Mouse (Mus musculus) E14TG2a.4 (cell line): ENCODE data around the gene E030030I06Rik.
A peak's percentile ranks its signal among the peaks of the same experiment; 100 is the strongest.
"Not testable (repeated sequence)": the region's sequence is repeated elsewhere in the genome, so short reads cannot be mapped to it uniquely, and the experiment has no call there.

ENCODE experiments used
- H3K27me3 ChIP-seq: 2 replicates; pipeline ENCODE4 v1.6.1; 2014; ENCODE audit warnings: low read length, control low read depth; ENCODE audit not compliant: insufficient read depth
- H3K36me3 ChIP-seq: 2 replicates; pipeline ENCODE4 v1.6.1; 2014; ENCODE audit warnings: low read length, control low read depth; ENCODE audit not compliant: insufficient read depth
- H3K4me1 ChIP-seq: replicated peaks from 2 replicates; pipeline ENCODE4 v1.6.1; 2014; ENCODE audit warnings: low read depth, low read length, control low read depth
- H3K4me3 ChIP-seq: replicated peaks from 2 replicates; pipeline ENCODE4 v1.5.1; 2014; ENCODE audit warnings: mild to moderate bottlenecking, low read length
- H3K9me3 ChIP-seq: 2 replicates; pipeline ENCODE4 v1.6.1; 2014; ENCODE audit warnings: low read length, control low read depth
- CTCF ChIP-seq: conservative IDR thresholded peaks from 2 replicates; pipeline ENCODE4 v1.5.1; 2014; ENCODE audit warnings: low read length
- NANOG ChIP-seq: IDR thresholded peaks from 2 replicates; pipeline ENCODE4 v1.6.1; 2014; ENCODE audit warnings: borderline replicate concordance, low read length, mixed read lengths
- POU5F1 ChIP-seq: IDR thresholded peaks from 2 replicates; pipeline ENCODE4 v1.6.1; 2014; ENCODE audit warnings: low read length, borderline replicate concordance

The E030030I06Rik gene

GRCm38 (mm10) chr10:22163705-22164583, 14.9 kb upstream of the E030030I06Rik start:
- H3K4me3 ChIP-seq = 0 out of 2 replicates have a peak overlapping the region, but pooled peaks have one; percentile 37
- H3K4me1 ChIP-seq = peaks cover 20% of the 10 kb centered on the region
- peak; percentile 45; the same call in 1 of the 2 replicates for TF ChIP-seq CTCF
- not testable (repeated sequence) for H3K27me3 ChIP-seq
- H3K9me3 ChIP-seq = peaks cover 19% of the 10 kb centered on the region
- peaks cover 14% of the 10 kb centered on the region for H3K36me3 ChIP-seq

DNA sequence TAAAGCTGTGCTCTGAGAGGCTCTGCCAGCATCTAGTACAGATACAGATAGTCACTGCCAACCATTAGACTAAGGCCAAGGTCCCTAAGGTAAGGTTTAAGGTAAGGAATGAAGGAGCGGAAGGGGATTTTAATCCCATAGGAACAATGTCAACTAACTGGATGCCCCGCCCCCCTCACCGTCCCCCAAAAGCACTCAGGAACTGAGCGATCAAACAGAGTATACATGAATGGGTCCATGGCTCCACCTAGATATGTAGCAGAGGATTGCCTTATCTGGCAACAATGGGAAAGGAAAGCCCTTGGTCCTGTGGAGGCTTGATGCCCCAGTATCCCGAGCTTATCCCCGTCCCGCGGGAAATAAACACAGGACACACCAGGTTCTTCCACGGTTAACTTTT, 14.2 kb upstream of the E030030I06Rik start:
- peaks cover 15% of the 10 kb centered on the region for H3K9me3 ChIP-seq
- H3K36me3 ChIP-seq = peaks cover 11% of the 10 kb centered on the region
- H3K27me3 ChIP-seq = not testable (repeated sequence)
- 0 out of 2 replicates have a peak overlapping the region, but pooled peaks have one; percentile 37 for H3K4me3 ChIP-seq
- peaks cover 22% of the 10 kb centered on the region for H3K4me1 ChIP-seq

DNA sequence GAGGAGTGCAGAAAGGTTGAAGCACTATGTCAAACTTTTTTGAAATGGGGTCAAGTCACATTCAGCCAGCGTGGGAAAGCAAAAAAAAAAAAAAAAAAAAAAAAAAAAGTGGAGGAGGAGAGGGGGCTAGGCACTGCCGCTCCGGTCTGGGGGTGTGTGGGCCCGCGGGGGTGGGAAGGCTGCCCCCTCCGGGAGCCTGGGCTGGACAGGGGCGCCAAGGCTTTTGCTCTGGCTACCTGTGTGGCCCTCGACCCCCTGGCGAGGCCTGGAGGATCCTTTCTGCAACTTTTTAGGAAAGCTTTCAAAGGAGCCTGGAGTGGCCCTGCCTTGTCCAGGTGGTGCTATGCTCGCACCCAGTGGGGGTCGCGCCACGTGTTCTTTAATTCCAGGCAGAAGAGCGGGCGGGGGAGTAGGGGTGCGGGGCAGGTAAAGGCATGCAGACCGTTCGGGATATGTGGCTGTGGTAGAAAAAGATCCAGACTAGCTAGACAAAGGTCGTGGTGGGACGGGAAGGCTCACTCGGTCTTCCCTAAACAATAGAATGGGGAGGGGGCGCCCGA, 10.6 kb upstream of the E030030I06Rik start:
- TF ChIP-seq CTCF = no peak
- TF ChIP-seq POU5F1 = no peak
- Histone ChIP-seq H3K4me1 (peaks cover 51% of the 10 kb centered on the region), H3K9me3 (0 out of 2 replicates have a peak, but pooled peaks cover 3% of the 10 kb centered on the region), H3K36me3 (no peaks in the 10 kb centered on the region), H3K4me3 (peak overlapping the region; percentile 74), H3K27me3 (peaks cover 15% of the 10 kb centered on the region)

GRCm38 (mm10) chr10:22159131-22159561, 10.1 kb upstream of the E030030I06Rik start:
- H3K27me3 ChIP-seq = peaks cover 15% of the 10 kb centered on the region
- peak overlapping the region; percentile 74 for H3K4me3 ChIP-seq
- H3K36me3 ChIP-seq = no peaks in the 10 kb centered on the region
- peaks cover 53% of the 10 kb centered on the region for H3K4me1 ChIP-seq
- H3K9me3 ChIP-seq = 0 out of 2 replicates have a peak, but pooled peaks cover 3% of the 10 kb centered on the region
- no peak for TF ChIP-seq NANOG
- no peak for TF ChIP-seq CTCF
- TF ChIP-seq POU5F1 = no peak

DNA sequence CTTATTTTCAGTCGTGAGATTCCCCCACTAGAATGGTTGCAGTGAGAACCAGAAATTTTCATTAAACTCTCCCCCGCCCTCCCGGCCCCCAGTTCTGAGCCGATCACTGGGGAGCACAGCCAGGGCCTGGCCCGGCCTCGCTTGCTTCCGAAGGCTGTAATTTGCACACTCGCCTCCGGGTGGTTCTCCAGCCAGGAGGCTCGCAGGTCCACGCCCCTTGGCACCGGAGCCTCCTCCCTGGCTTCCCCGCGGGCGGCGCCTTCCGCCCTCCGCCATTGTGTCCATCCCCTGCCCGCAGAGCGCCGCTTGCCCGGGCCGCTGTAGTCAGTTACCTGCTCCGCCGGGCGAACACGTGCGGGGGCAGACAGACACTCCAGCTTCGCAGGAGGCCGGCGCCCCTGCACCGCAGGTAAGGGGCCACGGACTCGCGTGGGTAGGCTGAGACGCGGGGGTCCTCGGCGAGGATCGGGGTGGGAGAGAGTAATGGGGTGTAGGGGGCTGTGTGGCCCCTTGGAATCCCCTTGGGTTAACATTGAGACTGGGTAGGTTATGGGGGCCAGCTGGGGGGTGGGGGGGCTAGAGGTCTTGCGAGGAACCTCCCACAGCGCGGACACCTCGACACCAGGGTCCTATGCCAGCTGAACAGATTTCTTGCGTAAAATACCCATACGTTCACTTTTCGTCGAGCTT, 9.4 kb upstream of the E030030I06Rik start, which contains the start of the genes Raet1e and H60b:
Gene Raet1e, plus strand, starts transcription at position 260 of the 690 bp plus-strand sequence.
Gene H60b, plus strand, starts transcription at position 277 of the 690 bp plus-strand sequence.
- not testable (repeated sequence) for H3K36me3 ChIP-seq, H3K9me3 ChIP-seq
- Histone ChIP-seq H3K27me3 (peaks cover 21% of the 10 kb centered on the region), H3K4me3 (peak within 1 kb of the TSS; percentile 74), H3K4me1 (peaks cover 53% of the 10 kb centered on the region)

DNA sequence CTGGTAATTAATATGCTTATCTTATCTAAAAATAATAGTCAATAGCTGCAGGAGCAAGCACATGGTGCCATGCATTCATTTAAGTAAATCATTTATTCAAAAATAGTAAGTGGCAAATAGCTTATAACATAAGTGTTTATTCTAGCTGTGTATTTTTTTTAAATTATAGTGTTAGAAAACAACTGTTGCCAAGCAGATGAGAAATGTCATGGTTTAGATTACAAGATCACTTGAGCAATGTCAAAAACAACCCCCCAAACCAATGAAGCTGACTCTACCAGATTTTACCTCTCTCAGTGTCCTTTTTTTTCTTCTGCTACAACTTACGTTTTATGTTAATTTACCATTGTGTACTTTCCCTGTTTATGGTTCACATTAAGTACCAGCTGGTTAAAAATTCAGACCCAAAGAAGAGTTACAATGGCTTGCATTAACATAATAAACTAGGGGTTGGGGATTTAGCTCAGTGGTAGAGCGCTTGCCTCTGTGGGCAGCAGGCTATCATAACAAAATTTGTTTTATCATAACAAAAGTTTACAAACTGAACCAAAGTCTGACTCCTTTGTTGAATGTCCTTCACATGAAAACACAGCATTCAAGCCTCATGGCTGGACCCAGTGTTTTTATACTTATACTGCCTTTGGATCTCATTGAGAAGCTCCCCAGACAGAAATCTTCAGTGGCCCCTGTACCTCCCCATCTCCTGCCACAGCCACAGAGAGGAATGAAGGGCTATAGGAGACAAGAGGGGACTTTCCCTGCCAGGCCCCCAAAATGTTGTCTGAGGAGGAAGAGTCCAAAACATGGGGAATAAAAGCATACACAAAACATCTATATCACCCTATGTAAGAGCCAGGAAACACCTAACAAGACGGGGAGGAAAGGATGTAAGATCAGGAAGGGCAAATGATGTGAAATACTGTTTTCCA, 6.1 kb upstream of the E030030I06Rik start:
- no peaks in the 10 kb centered on the region for H3K9me3 ChIP-seq
- H3K4me3 ChIP-seq = no peak overlapping the region
- no peaks in the 10 kb centered on the region for H3K36me3 ChIP-seq
- peaks cover 25% of the 10 kb centered on the region for H3K27me3 ChIP-seq
- TF ChIP-seq CTCF (no peak), NANOG (0 out of 2 replicates have a peak, but pooled peaks have one; percentile 17), POU5F1 (peak; percentile 51; the same call in 1 of the 2 replicates)
- H3K4me1 ChIP-seq = peaks cover 39% of the 10 kb centered on the region

DNA sequence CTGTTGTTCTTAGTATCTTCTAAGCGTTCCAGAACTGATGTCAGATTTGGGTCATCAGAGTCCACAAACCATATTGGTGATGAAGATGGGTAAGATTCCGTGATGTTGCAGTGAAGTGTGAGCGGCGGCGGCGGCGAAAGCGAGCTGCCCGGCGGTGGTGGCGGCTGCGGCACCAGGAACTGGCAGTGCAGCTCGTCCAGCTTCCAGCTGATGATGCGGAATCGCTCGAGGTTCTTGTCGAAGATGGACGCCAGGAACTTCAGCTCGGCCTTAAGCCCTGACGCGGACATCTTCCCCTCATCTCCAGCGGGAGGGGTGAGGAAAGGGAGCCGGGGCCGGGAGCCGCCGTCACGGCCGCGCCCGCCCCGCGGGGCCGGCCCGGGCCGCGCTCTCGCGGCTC, 5.1 kb upstream of the E030030I06Rik start:
- not testable (repeated sequence) for H3K4me3 ChIP-seq, H3K36me3 ChIP-seq, H3K9me3 ChIP-seq
- H3K27me3 ChIP-seq = peaks cover 28% of the 10 kb centered on the region
- H3K4me1 ChIP-seq = peaks cover 42% of the 10 kb centered on the region

GRCm38 (mm10) chr10:22153147-22153690, 4.1 kb upstream of the E030030I06Rik start:
- not testable (repeated sequence) for H3K9me3 ChIP-seq, H3K36me3 ChIP-seq, H3K4me3 ChIP-seq
- Histone ChIP-seq H3K27me3 (peaks cover 27% of the 10 kb centered on the region), H3K4me1 (peaks cover 40% of the 10 kb centered on the region)

GRCm38 (mm10) chr10:22151863-22152640, 3.0 kb upstream of the E030030I06Rik start:
- peaks cover 30% of the 10 kb centered on the region for H3K4me1 ChIP-seq

DNA sequence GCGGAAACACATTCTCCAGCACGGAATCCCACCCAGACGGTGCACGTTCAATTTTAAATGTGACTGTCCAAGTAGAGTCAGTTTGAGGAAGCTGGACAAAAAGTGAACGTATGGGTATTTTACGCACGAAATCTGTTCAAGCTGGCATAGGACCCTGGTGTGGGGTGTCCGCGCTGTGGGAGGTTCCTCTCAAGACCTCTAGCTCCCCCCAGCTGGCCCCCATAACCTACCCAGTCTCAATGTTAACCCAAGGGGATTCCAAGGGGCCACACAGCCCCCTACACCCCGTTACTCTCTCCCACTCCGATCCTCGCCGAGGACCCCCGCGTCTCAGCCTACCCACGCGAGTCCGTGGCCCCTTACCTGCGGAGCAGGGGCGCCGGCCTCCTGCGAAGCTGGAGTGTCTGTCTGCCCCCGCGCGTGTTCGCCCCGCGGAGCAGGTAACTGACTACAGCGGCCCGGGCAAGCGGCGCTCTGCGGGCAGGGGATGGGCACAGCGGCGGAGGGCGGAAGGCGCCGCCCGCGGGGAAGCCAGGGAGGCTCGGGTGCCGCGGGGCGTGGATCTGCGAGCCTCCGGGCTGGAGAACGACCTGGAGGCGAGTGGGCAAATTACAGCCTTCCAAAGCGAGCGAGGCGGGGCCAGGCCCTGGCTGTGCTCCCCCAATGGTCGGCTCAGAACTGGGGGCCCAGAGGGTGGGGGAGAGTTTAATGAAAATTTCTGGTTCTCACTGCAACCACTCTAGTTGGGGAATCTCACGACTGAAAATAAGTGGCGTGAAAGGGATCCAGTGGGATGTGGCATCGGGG, 2.2 kb upstream of the E030030I06Rik start:
- H3K36me3 ChIP-seq, H3K9me3 ChIP-seq: not testable (repeated sequence)
- H3K4me3 ChIP-seq = peak overlapping the region; percentile 50
- H3K27me3 ChIP-seq = peaks cover 13% of the 10 kb centered on the region
- H3K4me1 ChIP-seq = peaks cover 25% of the 10 kb centered on the region

More at GRCm38 (mm10) chr10:22151863-22152640, 3.0 kb upstream of the E030030I06Rik start:
- not testable (repeated sequence) for H3K36me3 ChIP-seq, H3K9me3 ChIP-seq, H3K4me3 ChIP-seq
- peaks cover 20% of the 10 kb centered on the region for H3K27me3 ChIP-seq
